Mouse (Mus musculus) lung, postnatal 36 days (tissue): ENCODE results near the gene Spsb1.

Experiments used
- DNase-seq: peaks from one replicate; pipeline ENCODE4 v3.0.0; 2022; ENCODE audit warnings: mixed read lengths

The Spsb1 gene

DNA sequence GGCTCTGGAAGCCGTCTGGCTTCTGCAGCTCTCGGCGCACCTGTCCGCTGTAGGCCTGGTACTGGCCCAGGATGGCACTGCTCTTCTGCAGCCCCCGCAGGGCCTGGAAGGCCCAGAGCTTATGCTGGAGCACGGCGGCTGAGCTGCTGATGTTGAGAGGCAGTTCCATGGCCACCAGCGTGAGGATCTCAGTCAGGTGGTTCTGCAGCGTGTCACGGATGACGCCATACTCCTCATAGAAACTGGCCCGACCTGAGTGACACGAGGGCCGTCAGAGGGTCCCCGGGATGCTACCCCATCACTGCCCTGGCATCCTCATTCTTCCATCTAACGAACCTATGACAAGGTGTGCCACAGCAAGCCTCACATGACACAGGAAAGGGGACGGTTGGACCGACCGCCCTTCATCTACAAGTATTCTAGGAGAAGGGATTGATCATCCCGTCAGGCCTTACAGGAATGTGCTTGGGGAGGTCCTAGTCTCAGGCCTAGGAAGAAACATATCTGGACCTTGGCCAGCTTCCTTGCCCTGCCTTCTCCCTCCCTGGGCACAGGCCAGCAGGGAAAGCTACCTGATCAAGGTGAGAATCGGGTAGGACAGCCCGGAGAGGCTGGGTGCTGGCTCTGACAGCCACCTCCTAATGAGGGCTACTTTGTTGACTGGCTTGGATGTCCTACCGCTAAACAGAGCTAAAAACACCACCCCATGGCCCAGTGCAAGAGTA, 29.2 kb upstream of the Spsb1 start:
- no peak for DNase-seq

DNA sequence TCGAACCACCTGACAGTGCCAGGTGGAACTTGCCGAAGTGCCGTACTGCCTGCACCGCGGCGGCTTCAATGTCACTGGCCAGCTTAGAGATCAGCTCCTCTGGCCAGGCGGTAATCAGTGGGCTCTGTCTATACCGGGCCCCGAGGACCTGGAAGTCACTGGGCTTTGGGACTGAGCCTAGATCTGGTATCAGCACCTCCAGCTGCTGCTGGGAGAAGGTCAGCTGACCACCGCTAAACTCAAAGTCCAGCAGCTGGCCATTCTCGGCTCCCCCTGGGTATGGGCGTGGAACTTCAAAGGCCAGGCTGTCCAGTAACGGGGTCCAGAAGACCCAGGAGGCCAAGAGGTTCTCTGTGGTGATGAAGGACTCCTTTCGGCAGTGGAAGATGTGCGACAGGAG, 27.3 kb upstream of the Spsb1 start:
- no peak for DNase-seq

DNA sequence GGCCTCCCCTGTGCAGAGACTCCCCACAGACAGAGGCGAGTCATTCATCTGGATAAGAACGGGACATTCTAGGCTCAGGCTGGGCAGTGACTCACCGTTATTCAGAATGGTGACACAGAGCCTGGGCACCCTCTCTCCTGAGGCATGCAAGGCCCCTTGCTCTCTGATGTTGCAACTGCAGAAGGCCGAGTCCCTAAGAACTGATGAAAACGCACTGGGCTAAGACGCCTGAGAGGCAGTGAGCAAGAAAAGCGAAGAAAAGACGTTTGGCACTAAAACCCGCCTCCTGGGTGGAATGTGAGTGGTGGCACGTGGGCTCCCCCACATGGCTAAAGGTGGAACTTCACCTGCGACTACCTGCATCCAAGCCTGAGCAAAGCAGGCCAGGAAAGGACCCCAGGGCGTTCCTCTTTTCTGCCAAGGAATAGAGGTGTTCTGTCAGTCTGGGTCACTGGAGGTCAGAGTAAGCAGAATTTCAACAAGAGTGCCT, 25.0 kb upstream of the Spsb1 start:
- peak; percentile 89 for DNase-seq

DNA sequence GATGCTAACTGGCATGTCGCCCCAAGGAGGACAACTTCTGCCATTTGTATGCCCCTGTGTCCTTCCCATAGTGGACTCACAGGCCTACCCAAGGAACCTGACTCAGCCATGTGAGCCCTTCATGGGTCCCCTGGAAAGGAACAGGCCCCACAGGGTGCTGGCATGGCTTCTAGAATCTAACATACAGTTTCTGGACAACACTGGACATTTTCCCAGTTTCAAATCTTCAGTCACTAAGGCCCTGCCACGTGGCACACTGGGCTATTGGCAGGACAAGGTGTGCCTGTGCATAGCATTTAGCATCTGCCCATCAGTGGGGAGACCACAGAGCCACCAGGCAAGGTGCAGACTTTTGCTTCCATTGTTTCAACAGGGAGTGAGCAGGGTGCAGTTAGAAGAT, 24.0 kb upstream of the Spsb1 start:
- no peak for DNase-seq

DNA sequence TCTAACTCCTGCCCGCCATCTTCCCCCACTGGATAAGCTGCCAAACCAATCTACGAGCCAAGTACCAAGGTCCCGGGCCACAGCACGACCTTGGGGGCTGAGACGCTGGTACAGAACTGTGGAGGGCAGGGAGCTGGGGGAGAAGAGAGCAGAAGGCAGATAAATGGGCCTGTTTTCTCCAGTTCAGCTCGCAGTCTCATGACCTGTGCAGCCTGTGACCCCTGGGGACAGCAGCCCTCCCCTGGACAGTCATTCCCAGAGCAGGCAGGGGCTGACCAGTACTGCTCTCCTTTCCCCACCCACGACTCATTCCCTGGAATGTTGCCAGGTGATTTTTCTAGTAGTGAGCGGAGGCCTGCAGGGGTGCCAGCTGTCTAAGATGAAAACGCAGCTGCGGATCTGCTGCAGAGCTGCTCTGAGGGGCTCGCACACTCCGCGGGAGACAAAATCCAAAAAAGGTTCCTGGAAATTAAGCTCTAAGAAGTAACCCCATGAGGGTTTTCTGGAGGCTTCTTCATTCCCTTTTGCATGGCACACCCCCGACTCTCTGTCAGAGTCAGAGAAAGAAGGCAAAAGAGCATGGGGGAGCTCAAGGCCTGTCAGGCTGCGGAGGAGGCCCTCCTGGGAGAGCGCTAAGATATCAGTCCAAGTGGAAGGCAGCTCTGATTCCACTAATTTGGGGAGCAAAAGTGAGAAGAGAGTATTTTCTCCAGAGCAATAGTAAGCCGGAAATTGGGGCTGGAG, 23.1 kb upstream of the Spsb1 start:
- DNase-seq, result no peak

DNA sequence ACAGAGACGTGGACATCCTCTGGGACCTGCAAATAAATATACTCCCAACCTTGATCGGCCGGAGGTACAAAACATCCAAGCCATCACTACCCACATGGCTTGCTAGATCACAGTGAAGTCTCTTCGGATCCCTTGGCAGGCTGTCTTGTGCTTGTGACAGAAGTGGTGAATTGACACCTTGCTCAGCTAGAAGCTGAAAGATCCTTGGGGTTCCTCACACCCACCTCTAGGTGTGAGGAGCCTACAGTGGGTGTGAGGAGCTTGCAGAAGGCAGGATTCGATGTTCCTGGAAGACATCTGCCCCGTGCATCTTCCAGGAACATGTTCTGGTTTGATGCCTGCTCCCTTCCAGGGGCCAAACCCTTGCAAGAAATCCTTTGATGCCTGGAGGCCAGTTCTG, 22.3 kb upstream of the Spsb1 start:
- DNase-seq, result no peak

DNA sequence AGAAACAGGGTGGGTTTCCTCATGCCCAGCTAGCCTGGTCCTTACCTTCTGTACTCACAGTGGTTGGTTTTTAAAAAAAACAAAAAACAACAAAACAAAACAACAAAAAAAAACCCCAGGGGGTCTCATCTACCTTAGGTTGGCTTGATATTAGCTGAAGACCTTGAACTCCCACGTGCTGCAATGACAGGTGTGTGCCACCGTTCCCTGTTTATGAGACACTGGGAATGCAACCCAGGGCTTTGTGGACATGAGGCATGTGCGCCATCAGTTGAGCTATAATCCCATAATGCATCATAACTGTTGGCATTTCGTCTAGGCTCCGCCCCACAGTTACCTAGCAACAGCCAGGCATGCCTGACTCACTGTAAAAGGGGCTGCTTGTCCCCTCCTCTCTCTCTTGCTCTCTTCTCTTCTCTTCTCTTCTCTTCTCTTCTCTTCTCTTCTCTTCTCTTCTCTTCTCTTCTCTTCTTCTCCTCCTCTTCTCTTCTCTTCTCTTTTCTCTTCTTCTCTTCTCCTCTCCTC, 20.9 kb upstream of the Spsb1 start:
- DNase-seq, result no peak

DNA sequence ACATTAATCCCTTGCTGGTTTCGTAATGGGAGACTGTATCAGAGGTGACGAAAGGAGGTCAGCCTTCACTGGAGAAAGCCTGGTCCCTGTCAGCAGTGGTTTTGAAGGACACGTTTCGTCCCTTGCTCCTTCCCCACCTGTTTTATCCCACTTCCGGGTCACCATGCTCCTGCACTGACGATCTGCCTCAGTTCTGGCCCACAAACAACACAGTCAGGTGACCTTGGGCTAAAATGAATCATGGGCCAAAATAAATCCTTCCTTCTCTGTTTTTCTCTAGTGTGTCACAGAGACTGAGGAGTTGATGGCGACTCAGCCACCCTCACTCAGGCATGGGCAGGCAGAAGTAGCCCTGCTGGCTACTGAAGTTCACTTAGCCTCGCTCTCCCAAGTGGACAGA, 20.4 kb upstream of the Spsb1 start:
- no peak for DNase-seq

DNA sequence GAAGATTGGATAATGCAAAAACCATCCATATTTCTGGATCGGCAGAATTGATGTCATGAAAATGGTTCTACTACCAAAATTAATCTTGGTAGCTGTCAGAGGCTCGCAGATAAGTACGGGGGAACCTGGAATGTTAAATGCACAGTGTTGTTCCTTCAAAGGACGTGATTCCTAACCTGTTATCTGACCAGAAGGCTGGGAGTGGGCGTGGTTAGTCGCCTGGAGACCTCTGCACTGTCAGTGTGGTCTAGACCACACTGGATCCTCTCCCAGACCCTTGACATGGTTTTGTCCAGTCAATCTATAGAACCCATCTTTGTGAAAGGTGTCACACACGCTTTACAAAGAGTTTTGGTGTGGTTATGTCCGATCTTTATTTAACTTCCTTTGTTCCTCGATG, 16.6 kb upstream of the Spsb1 start:
- no peak for DNase-seq

DNA sequence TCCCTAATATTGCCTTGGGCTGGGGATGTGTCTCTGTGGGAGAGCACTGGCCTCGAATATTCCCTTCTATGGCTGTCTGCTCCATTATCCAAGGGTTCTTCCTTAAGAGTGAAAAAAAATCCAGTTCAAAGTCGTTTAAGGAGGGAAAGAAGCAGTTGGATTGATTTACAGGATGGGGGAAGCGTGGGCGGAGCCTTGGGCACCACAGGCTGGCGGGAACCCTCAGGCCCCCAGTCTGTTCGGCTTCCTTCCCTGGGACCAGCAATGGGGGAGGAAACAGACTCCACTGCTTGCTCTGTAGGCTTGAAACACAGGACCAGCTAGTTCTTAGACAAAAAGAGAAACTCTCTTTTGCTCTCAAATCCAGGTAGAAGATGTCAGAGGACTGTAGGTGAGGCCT, 13.7 kb upstream of the Spsb1 start:
- DNase-seq, result no peak

DNA sequence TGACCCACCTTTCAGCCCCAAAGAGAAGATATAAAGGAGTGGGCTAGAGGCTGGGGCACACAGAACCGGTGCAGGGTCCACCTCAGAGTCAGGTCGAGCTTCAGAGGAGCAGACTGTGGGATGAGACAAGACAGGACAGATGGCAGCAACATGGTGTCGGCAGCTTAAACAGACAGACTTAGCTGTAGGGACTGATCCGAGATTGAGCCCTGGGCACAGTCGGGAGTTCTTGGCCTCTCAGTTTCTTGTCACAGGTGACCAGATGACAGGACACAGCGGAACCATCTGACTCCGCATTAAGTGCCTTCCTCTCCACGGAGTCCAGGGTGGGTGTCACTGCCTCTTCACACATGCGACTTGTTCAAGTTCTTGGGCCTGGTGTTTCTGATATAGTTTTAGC, 12.1 kb upstream of the Spsb1 start:
- no peak for DNase-seq

DNA sequence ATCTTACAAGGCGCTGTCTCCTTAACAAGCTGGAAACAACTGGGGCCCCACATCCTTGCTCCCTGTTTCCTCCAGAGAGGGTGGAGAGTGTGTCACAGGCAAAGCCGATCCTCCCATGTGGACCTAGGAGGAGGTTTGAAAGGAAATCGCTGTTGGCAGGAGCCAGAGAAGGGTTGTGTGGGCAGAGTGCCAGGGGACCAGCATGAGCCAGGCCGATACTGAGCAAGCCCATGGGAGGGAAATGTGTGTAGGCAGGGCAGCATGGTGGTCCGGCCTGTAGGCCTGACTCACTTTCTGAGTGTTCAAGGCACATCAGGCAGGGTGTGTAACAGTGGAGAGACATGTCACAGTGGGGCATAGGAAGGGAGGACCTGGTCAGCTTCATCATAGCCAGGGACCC, 11.4 kb upstream of the Spsb1 start:
- peak; percentile 81 for DNase-seq

DNA sequence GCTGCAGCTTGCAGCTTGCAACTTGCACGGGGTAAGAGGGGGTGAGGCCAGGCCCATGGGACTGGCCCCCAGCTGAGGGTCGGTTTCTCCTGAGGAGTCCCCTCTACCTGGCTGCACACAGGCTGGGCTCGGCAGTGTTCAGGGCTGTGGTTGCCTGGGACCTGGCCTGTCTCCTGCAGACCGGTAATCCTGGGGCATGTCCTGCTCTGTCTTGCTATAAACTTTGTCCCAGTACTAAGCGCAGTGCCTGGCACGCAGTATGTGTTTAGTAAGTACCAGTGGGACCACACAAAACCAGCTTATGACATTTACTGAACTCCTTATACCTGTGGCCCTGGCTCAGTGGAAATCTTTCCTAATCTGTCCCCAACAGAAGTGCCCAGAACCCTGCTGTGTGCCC, 10.8 kb upstream of the Spsb1 start:
- DNase-seq, result no peak

DNA sequence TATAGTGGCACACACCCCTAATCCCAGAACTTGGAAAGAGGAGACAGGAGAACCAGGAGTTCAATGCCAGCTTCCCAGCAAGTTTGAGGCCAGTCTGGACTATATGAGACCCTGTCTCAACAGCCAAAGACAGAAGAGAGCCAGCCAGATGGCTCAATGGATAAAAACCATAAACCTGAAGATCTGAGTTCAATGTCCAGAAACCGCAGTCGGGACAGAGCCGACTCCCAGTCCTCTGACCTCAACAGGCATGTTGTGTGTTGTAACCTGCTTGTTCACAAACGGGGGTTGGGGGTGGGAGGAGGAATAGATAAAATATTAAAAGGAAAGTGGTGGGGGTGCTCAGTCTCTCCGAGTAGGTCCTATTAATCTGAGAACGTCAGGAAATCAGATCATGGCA, 10.4 kb upstream of the Spsb1 start:
- no peak for DNase-seq

DNA sequence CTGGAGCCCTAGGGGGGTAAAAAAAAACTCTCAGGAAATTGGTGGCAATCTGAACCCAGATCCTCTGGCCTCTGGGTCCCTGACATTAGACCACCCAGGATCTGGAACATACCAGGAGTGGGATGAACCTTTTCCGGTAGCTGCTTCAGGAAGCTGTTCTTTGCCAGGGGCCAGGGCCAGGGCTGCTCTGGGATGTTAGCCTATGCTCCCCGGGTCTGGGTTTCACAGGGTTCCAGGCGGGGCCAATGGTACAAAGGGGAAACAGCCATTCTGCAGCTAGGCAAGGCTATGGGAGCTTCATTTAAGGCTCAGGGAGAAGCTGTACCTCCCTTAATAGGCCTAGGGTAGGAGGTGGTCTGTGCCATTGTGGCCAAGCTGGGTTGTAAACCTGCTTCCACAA, 9.9 kb upstream of the Spsb1 start:
- no peak for DNase-seq

DNA sequence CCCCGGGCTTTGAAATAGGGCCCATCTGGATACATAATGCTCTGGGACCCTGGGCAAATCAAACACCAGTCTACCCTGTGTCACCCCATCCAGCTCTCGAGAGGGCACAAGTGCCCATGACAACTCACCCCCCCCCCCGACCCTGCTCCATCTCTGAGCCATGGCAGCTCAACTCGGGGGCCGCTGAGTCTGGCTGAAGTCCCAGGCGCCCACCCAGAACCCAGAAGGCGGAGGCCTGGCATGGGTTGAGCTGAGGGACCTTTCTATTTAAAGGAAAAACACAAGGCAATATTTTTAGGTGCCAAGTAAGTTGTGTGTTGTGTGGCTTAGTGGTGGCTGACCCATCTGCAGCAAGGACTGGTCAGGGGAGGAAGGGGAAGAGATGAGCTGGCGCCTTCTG, 9.4 kb upstream of the Spsb1 start:
- DNase-seq, result no peak

DNA sequence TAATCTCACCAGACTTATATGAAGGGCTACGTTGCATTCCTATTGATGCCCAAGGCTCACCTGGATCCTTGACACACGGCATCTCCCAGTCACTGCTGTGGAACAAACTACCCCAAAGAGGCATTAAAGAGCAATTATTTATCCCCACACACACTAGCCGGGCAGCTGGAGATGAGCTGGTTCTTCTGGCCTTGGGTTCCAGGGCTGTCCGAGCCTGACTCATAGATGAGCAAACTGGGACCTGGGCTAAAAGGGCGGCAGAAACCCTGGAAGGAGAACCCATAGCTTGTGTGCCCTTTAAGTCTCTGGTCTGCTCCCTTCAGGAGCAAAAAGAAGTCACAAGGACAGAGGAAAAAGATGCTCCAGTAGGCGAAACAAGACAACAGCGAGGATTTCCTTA, 5.5 kb upstream of the Spsb1 start:
- no peak for DNase-seq

DNA sequence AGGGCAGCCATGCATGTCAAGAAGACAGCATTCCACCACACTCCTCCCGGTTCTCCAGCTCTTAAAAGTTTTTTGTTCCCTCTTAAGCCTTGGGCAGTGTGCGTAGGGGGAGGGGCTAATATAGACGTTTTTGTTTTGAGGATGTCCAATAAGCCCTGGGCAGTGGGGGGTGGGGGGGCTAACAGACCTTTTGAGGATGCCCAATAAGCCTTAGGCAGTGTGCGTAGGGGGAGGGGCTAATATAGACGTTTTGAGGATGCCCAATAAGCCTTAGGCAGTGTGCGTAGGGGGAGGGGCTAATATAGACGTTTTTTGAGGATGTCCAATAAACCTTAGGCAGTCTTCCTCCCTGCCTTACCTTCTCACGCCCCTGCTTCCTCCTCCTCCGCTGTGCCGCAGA, 5.0 kb upstream of the Spsb1 start:
- no peak for DNase-seq

DNA sequence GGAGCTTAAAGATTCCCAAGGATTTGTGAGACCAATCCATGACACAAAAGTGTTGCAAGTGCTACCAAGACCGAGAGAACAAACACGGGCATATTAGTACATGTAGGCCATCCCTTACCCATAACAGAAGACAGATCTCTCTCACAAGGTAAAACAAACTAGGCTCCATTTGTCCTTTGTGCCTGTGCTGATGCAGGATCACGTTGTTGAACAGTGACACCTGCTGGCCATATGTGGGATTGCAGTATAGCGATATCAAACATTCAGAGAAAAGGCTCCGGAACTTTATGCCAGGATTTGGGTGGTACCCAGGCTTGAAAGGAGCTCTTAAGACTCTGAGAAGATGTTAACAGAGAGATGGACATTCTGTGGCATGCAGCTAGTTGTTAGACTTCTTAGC, 3.7 kb upstream of the Spsb1 start:
- peak; percentile 93 for DNase-seq

DNA sequence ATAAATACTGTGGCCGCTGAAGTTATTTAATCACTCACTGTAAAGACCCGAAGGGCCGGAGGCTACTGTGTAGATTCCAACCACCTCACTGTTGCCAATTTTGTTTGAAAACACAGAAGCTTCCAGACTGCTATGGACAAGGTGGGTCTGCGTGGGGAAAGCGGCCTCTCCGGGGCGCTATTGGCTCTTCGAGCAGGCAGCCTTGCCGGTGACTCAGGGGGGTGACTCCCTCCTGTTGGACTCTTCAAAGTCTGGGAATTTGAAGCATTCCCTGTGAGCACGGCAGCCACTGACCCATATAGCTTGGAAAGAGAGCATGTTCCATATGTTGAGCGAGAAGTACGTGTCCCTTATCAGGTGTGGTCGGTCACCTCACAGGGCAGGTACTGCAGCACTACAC, 1.2 kb upstream of the Spsb1 start:
- no peak for DNase-seq

DNA sequence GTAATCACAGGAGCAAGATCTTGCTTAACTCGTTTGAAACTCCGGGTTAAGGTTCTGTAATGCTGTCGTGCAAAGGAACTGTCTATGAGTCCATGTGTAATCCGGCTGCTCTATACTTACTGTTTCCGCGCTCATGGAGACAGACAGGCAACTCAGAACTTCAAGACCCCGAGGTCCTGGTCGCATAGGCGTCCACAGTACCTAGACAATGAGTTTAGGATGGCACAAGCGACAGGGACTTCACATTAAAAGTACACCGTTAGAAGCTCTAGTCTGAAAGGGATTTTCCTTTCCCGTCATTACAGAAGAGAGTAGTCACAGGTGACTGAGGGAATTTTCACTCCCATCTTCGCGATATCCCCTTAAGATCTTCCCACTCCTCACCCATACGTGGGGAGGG, 788 bp upstream of the Spsb1 start:
- no peak for DNase-seq

DNA sequence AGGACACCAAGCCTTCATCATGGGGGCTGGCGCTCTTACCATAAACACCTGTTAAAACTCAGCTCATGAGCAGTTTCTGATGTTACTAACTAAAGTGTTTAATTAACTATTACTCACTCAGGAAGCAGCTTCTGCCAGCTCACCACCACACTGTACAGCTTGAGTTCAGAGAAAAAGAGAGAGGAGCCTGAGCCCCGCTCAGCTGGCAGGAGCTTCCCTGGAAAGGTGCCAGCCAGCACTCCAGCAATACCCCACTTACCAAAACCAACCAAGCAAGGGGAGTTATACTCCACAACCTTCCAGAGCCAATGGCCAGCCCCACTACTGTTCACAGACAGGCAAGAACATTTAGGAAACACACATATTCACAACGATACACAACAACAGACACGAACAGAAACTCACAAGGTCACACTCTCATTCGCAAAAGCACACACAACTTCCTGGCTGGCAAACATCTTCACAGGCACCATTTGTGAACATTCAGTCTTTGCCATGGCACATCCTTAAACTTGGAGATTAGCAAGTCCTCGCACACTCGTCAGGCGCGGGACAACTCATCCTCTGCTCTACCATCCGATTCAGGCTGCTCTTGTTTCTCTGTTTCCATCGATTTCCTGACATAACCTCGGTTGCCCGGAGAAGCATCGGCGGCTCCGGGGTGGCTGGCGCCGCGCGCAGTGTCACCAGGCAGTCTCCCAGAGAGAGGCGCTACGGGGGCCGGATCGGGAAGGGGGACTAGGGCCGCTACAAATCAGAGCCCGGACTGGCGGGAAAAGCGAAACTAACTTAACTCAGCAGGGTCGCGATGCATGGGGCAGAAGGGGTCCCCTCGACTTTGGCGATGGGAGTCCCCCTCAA, 992 bp downstream of the Spsb1 start:
- peak; percentile 54 for DNase-seq

DNA sequence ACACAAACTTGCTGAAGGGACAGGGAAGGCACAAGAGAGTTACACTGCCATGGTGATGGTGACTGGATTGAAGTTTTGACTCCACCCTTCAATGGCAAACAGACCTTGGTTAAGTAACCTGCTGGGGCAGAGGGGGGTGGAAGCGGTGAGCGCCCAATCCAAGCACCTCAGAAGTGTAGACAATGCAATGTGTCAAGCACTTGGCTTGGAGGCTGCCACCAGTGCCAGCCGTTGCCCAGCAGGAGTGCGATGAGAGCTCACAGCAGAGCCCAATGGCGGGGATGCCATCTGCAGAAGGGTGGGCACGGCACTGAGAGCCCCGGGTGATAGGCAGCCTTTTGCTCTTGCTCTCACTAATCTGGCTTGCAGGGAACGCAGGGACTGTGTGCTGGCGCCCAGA, 2.6 kb downstream of the Spsb1 start:
- peak; percentile 52 for DNase-seq
